Mouse (Mus musculus) erythroblast, adult 5-6 weeks (primary cell): Measurements from ENCODE around the gene Paox. TPM values are rescaled to one million over a fixed set of nuclear protein-coding genes. Genes with fewer than 3 reads are reported as not detected.

Experiments used
- ATAC-seq: replicated peaks from 2 replicates; pipeline ENCODE4 v1.8.0; 2016; ENCODE audit warnings: moderate number of reproducible peaks, mild to moderate bottlenecking, moderate TSS enrichment, inconsistent platforms; ENCODE audit not compliant: poor library complexity, low FRiP score, severe bottlenecking
- total RNA-seq, 2 experiments: library from RNA; stranded (forward) in 1 of 2; stranded (reverse) in 1 of 2; fragments of 150-400 nt in 1 of 2; fragments of 200-764, 138-1000 nt in 1 of 2; gene quantifications; 2 replicates each; pipeline versions ENCODE4 v1.2.3 to v1.2.4; 2015 to 2017; ENCODE audit warnings: low replicate concordance in 2 of 2

Gene Paox
- total RNA-seq, 2 experiments from 2014 or later, result 1.2 to 3.3 TPM

DNA sequence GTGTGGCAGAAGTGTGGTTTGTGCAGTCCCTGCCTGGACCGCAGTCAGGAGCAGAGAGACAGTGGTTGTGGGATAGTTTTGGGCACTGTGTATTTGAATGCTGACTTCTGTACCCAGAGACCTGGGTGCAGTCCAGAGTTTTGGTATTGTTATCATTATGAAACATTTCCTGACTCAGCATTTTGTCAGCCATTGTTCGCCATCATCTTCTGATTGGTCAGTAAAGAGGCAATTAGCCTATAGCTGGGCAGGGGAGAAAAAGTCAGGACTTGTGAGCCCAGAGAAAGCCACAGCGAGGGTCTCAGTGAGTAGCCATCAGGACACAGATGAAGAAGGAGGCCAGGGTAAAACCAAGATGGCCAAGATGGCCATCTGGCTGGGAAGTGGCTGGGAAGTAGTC, 44.8 kb downstream of the Paox start:
- no peak for ATAC-seq

DNA sequence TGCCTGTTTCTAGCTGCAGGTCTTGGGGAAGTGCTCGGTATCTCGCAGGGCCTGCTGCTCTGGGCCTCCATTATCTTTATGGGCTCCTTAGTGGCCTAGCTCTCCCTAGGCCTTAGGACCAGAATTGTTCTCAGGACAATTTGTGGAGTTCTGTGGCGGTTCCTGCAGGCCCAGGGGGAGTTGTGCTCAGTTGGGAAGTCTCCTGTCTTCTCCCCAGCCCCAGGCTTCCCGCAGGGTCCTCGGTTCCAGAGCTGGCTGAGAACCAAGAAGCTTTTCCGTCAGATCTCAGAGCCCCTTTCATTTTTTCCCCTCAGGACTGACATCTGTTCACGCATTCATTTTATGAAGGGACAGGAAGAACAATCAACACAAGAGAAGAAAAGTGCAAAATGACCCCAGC, 49.1 kb downstream of the Paox start, which contains the start of gene Olfr522:
Gene Olfr522, minus strand, starts transcription at position 101 of the 400 bp plus-strand sequence.
- ATAC-seq, result no peak

DNA sequence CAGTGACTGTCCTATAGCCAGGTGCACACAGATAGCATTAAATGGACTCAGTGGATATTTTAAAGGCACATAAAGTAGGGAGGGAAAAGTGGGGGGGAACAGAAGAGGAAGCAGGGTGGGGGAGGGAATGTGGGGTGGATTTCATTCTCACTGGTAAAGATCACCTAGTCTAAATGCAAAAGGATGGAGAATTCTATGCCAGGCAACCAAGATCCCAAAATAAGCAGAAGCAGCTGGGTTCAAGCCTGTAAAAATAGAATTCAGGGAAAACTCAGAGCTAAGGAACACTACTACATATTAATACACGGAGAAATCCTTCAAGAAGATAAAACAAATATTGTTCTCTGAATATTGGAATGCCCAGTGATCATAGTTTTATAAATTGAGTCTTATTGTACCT, 52.4 kb downstream of the Paox start:
- no peak for ATAC-seq

DNA sequence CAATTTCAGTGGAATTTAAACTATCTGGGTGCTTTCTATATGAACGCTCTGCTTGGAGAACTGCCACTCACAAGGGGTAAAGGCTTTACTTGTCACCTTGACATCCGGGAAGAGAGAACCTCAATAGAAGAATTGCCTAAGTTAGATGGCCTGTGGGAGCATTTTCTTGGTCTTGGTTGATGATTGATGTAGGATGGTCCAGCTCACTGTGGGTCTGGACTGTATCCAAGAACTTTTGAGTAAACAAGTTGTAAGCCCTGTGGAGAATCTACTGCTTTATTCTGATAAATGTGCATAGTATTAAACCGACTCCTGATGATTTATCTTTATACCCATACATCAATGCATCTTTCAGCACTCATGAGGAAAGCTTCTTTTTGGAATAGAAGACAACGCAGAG, 53.8 kb downstream of the Paox start:
- no peak for ATAC-seq

DNA sequence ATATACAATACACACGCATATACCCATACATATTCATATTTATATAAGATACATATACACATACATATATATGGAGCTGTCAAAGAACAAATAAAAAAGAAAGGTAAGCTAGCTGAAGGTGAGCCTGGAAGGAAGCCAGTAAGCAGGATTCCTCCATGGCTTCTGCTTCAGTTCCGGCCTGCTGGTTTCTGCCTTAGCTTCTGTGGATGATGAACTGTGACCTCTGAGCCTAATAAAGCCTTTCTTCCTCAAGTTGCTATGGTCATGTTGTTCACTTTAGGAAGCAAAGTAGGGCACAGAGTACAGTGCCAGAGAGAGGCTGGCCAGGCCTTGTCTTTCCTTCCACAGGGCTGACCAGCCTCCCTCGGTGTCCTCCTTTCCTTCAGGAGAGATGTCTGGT, 55.3 kb downstream of the Paox start:
- no peak for ATAC-seq

DNA sequence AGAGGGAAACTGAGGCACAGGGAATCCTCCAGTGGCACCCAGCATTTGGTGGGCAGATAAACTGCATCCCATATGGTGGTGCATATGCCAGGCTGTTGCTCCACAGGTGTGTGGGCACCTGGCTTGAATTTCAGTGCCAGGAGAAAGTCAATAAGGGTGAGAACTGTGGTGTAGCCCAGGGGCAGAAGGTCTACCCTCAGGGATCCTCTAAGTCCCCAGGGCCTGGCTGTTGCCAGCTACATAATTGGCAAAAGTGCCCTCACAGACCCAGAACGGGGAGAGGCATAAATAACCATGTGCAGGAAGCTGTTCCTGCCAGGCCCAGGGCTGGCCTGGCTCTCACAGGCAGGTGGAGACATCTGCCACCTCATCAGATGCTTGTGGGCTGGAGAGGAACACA, 57.3 kb downstream of the Paox start, which contains the start of gene Olfr523:
Gene Olfr523, plus strand, starts transcription at position 282 of the 400 bp plus-strand sequence.
- ATAC-seq, result no peak

DNA sequence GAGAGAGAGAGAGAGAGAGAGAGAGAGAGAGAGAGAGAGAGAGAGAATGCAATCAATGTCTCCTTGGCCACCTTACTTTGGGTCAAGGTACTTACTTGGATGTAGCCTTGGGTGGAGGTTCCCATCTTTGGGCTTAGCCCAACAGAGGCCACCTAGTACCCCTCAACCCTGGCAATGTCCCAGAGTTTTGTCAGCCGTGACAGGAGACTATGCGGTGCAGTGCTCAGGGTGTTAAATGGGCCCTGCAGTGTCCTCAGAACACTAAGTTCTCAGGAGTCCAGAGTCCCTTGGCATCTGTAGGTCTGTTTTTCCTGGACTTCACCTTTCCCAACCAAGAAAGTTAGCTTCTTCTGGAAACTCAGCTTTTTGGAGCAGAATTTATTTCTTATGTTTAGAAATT, 63.6 kb downstream of the Paox start:
- ATAC-seq, result no peak

DNA sequence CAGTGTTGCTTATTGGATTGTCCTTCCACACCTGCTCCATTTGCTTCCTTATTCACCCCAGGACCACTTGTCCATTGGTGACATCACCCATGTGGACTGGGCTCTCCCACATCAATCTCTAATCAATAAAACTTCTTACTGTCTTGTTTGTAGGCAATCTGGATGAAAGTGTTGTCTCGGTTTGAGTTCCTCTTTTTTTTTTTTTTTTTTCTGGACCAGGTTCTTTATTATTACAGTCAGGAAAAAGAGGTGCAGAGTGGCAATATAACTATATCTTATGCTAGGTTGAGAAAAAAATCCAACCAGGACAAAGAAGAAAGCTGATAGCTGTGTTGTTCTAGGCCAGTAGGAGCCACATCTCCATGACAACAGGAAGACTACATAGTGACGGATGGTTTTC, 65.1 kb downstream of the Paox start:
- ATAC-seq, result no peak

DNA sequence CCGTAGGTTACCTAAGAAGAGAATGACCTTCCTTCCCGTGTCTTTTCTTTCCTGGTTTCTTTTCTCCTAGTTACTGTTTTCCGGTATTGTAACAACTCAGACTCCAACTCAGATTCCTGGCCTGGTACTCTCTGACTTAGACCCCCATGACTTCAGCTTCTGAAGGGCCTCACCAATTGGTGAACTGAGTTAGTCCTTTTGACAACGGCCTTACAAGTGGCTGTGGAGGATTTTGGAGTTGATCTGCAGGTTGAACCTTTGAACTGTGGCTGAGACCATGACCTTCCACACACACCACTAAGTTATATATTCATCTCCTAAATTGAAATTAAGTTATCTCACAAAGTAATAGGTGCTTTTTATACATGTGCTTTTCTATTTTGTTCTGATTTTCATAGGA, 68.6 kb downstream of the Paox start:
- no peak for ATAC-seq

Other genes starting within 250 kb of the Paox start
- not detected in 2 replicates for gene Kndc1, start 221.1 kb upstream of the Paox start, total RNA-seq (2015; ENCODE audit: low replicate concordance)
- gene Kndc1, start 221.1 kb upstream of the Paox start, total RNA-seq (2017; ENCODE audit: low replicate concordance), result not detected in 2 replicates
- gene Utf1, start 172.0 kb upstream of the Paox start, total RNA-seq (2015; ENCODE audit: low replicate concordance), result not detected in 2 replicates
- gene Utf1, start 172.0 kb upstream of the Paox start, total RNA-seq (2017; ENCODE audit: low replicate concordance), result not detected in 2 replicates
- not detected in 2 replicates for gene 6430531B16Rik, start 137.0 kb upstream of the Paox start, total RNA-seq (2015; ENCODE audit: low replicate concordance)
- gene 6430531B16Rik, start 137.0 kb upstream of the Paox start, total RNA-seq (2017; ENCODE audit: low replicate concordance), result 2.0 TPM in 1 of 2 replicates, not detected in the other
- gene Adam8, start 123.2 kb upstream of the Paox start, total RNA-seq (2015; ENCODE audit: low replicate concordance), result 6.9 and 8.3 TPM in 2 replicates
- 7.3 and 7.8 TPM in 2 replicates for gene Adam8, start 123.2 kb upstream of the Paox start, total RNA-seq (2017; ENCODE audit: low replicate concordance)
- gene Zfp511, start 79.4 kb upstream of the Paox start, total RNA-seq (2015; ENCODE audit: low replicate concordance), result 11.5 and 12.5 TPM in 2 replicates
- gene Zfp511, start 79.4 kb upstream of the Paox start, total RNA-seq (2017; ENCODE audit: low replicate concordance), result 5.8 and 6.6 TPM in 2 replicates
- gene Tubgcp2, start 79.1 kb upstream of the Paox start, total RNA-seq (2015; ENCODE audit: low replicate concordance), result 9.4 and 14.6 TPM in 2 replicates
- gene Tubgcp2, start 79.1 kb upstream of the Paox start, total RNA-seq (2017; ENCODE audit: low replicate concordance), result 8.3 and 9.6 TPM in 2 replicates
- gene Msx3, start 66.7 kb upstream of the Paox start, total RNA-seq (2015; ENCODE audit: low replicate concordance), result not detected in 2 replicates
- not detected in 2 replicates for gene Msx3, start 66.7 kb upstream of the Paox start, total RNA-seq (2017; ENCODE audit: low replicate concordance)
- gene Caly, start 33.3 kb upstream of the Paox start, total RNA-seq (2015; ENCODE audit: low replicate concordance), result not detected in 2 replicates
- gene Caly, start 33.3 kb upstream of the Paox start, total RNA-seq (2017; ENCODE audit: low replicate concordance), result not detected in 2 replicates
- not detected in 2 replicates for gene Prap1, start 22.4 kb upstream of the Paox start, total RNA-seq (2015; ENCODE audit: low replicate concordance)
- not detected in 2 replicates for gene Prap1, start 22.4 kb upstream of the Paox start, total RNA-seq (2017; ENCODE audit: low replicate concordance)
- 6.1 TPM in 1 of 2 replicates, not detected in the other for gene Fuom, start 13.4 kb upstream of the Paox start, total RNA-seq (2015; ENCODE audit: low replicate concordance)
- 2.1 TPM in 1 of 2 replicates, not detected in the other for gene Fuom, start 13.4 kb upstream of the Paox start, total RNA-seq (2017; ENCODE audit: low replicate concordance)
- 12.5 and 23.4 TPM in 2 replicates for gene Echs1, start 677 bp downstream of the Paox start, total RNA-seq (2015; ENCODE audit: low replicate concordance)
- 9.2 and 25.3 TPM in 2 replicates for gene Echs1, start 677 bp downstream of the Paox start, total RNA-seq (2017; ENCODE audit: low replicate concordance)
- gene Mtg1, start 21.8 kb downstream of the Paox start, total RNA-seq (2015; ENCODE audit: low replicate concordance), result 2.1 and 2.5 TPM in 2 replicates
- gene Mtg1, start 21.8 kb downstream of the Paox start, total RNA-seq (2017; ENCODE audit: low replicate concordance), result 1.6 TPM in 1 of 2 replicates, not detected in the other
- not detected in 2 replicates for gene Sprn, start 39.1 kb downstream of the Paox start, total RNA-seq (2015; ENCODE audit: low replicate concordance)
- gene Sprn, start 39.1 kb downstream of the Paox start, total RNA-seq (2017; ENCODE audit: low replicate concordance), result not detected in 2 replicates
- gene Olfr522, start 49.0 kb downstream of the Paox start, total RNA-seq (2015; ENCODE audit: low replicate concordance), result not detected in 2 replicates
- not detected in 2 replicates for gene Olfr522, start 49.0 kb downstream of the Paox start, total RNA-seq (2017; ENCODE audit: low replicate concordance)
- gene Olfr523, start 57.4 kb downstream of the Paox start, total RNA-seq (2015; ENCODE audit: low replicate concordance), result not detected in 2 replicates
- gene Olfr523, start 57.4 kb downstream of the Paox start, total RNA-seq (2017; ENCODE audit: low replicate concordance), result not detected in 2 replicates
- gene Olfr524, start 90.2 kb downstream of the Paox start, total RNA-seq (2015; ENCODE audit: low replicate concordance), result 0.19 TPM in 1 of 2 replicates, not detected in the other
- gene Olfr524, start 90.2 kb downstream of the Paox start, total RNA-seq (2017; ENCODE audit: low replicate concordance), result not detected in 2 replicates
- not detected in 2 replicates for gene Cd163l1, start 102.5 kb downstream of the Paox start, total RNA-seq (2015; ENCODE audit: low replicate concordance)
- not detected in 2 replicates for gene Cd163l1, start 102.5 kb downstream of the Paox start, total RNA-seq (2017; ENCODE audit: low replicate concordance)
- not detected in 2 replicates for gene 5830411N06Rik, start 131.5 kb downstream of the Paox start, total RNA-seq (2015; ENCODE audit: low replicate concordance)
- 0.42 TPM in 1 of 2 replicates, not detected in the other for gene 5830411N06Rik, start 131.5 kb downstream of the Paox start, total RNA-seq (2017; ENCODE audit: low replicate concordance)
- gene Olfr525, start 205.1 kb downstream of the Paox start, total RNA-seq (2015; ENCODE audit: low replicate concordance), result not detected in 2 replicates
- gene Olfr525, start 205.1 kb downstream of the Paox start, total RNA-seq (2017; ENCODE audit: low replicate concordance), result under 0.01 TPM in 1 of 2 replicates, not detected in the other
- gene Olfr527, start 218.2 kb downstream of the Paox start, total RNA-seq (2015; ENCODE audit: low replicate concordance), result not detected in 2 replicates
- gene Olfr527, start 218.2 kb downstream of the Paox start, total RNA-seq (2017; ENCODE audit: low replicate concordance), result not detected in 2 replicates
- gene Olfr60, start 245.9 kb downstream of the Paox start, total RNA-seq (2015; ENCODE audit: low replicate concordance), result not detected in 2 replicates
- not detected in 2 replicates for gene Olfr60, start 245.9 kb downstream of the Paox start, total RNA-seq (2017; ENCODE audit: low replicate concordance)